Mouse (Mus musculus): ENCODE data around the gene Pum2. TPM values are rescaled to one million over a fixed set of nuclear protein-coding genes. Genes with fewer than 3 reads are reported as not detected.
"Not testable (repeated sequence)": the region's sequence is repeated elsewhere in the genome, so short reads cannot be mapped to it uniquely, and the experiment has no call there.

The Pum2 gene
- polyA plus RNA-seq, 1 experiment from 2014 or later: 43.0 TPM

- WGBS: 67% methylated on average over 3 of the region's 3 CpGs
- H3K36me3 ChIP-seq; H3K9me3 ChIP-seq; H3K27ac ChIP-seq; H3K27me3 ChIP-seq; H3K9ac ChIP-seq; H3K4me1 ChIP-seq; ATAC-seq (ENCODE audit: insufficient number of reproducible peaks, low FRiP score, low TSS enrichment, low read depth); H3K4me2 ChIP-seq; H3K4me3 ChIP-seq: not testable (repeated sequence)
These were observed 23.9 kb upstream of the Pum2 start for GRCm38 (mm10) chr12:8650027-8650426.

- WGBS: 80% methylated on average over 4 of the region's 4 CpGs
- ATAC-seq (ENCODE audit: insufficient number of reproducible peaks, low FRiP score, low TSS enrichment, low read depth): no peak
- H3K9ac ChIP-seq: no peak overlapping the region
These were observed 17.3 kb upstream of the Pum2 start for GRCm38 (mm10) chr12:8656596-8656995.

GRCm38 (mm10) chr12:8657116-8657515, 16.8 kb upstream of the Pum2 start:
- Histone ChIP-seq H3K9me3 (no peaks in the 10 kb centered on the region), H3K27me3 (no peaks in the 10 kb centered on the region), H3K4me2 (no peak overlapping the region), H3K36me3 (no peaks in the 10 kb centered on the region), H3K4me1 (no peaks in the 10 kb centered on the region), H3K27ac (no peak overlapping the region), H3K4me3 (no peak overlapping the region), H3K9ac (no peak overlapping the region)
- ATAC-seq (ENCODE audit: insufficient number of reproducible peaks, low FRiP score, low TSS enrichment, low read depth): no peak
- WGBS: 69% methylated on average over 10 of the region's 10 CpGs

More at GRCm38 (mm10) chr12:8656596-8656995, 17.3 kb upstream of the Pum2 start:
- Histone ChIP-seq H3K4me1 (no peaks in the 10 kb centered on the region), H3K27ac (no peak overlapping the region), H3K9me3 (no peaks in the 10 kb centered on the region), H3K4me2 (no peak overlapping the region), H3K27me3 (no peaks in the 10 kb centered on the region), H3K4me3 (no peak overlapping the region), H3K36me3 (no peaks in the 10 kb centered on the region)

- Histone ChIP-seq H3K36me3 (no peaks in the 10 kb centered on the region), H3K27ac (no peak overlapping the region), H3K4me1 (no peaks in the 10 kb centered on the region), H3K4me3 (no peak overlapping the region), H3K9ac (no peak overlapping the region), H3K4me2 (no peak overlapping the region), H3K27me3 (no peaks in the 10 kb centered on the region), H3K9me3 (no peaks in the 10 kb centered on the region)
- ATAC-seq (ENCODE audit: insufficient number of reproducible peaks, low FRiP score, low TSS enrichment, low read depth): no peak
- 84% methylated on average over 6 of the region's 6 CpGs for WGBS
These were observed 16.1 kb upstream of the Pum2 start for GRCm38 (mm10) chr12:8657629-8658366.

- H3K4me3 ChIP-seq: no peak overlapping the region
- H3K27ac ChIP-seq: no peak overlapping the region
- no peaks in the 10 kb centered on the region for H3K4me1 ChIP-seq
- no peak overlapping the region for H3K4me2 ChIP-seq
- no peaks in the 10 kb centered on the region for H3K36me3 ChIP-seq
- H3K9me3 ChIP-seq: no peaks in the 10 kb centered on the region
- 83% methylated on average over 15 of the region's 15 CpGs for WGBS
- ATAC-seq (ENCODE audit: insufficient number of reproducible peaks, low FRiP score, low TSS enrichment, low read depth): no peak
- H3K27me3 ChIP-seq: no peaks in the 10 kb centered on the region
- no peak overlapping the region for H3K9ac ChIP-seq
These were observed 14.3 kb upstream of the Pum2 start for GRCm38 (mm10) chr12:8659406-8660279.

- H3K4me3 ChIP-seq: no peak overlapping the region
- H3K4me1 ChIP-seq: no peaks in the 10 kb centered on the region
- H3K27ac ChIP-seq: no peak overlapping the region
- WGBS: 50% methylated on average over 3 of the region's 3 CpGs
- H3K9me3 ChIP-seq: no peaks in the 10 kb centered on the region
- ATAC-seq (ENCODE audit: insufficient number of reproducible peaks, low FRiP score, low TSS enrichment, low read depth): no peak
- H3K36me3 ChIP-seq: no peaks in the 10 kb centered on the region
- H3K4me2 ChIP-seq: no peak overlapping the region
- H3K9ac ChIP-seq: no peak overlapping the region
- H3K27me3 ChIP-seq: no peaks in the 10 kb centered on the region
These were observed 12.2 kb upstream of the Pum2 start for GRCm38 (mm10) chr12:8661747-8662146.

- Histone ChIP-seq H3K4me1 (no peaks in the 10 kb centered on the region), H3K4me2 (no peak overlapping the region), H3K36me3 (no peaks in the 10 kb centered on the region), H3K4me3 (no peak overlapping the region), H3K27me3 (no peaks in the 10 kb centered on the region), H3K27ac (no peak overlapping the region), H3K9ac (no peak overlapping the region), H3K9me3 (no peaks in the 10 kb centered on the region)
- WGBS: 25% methylated on average over 2 of the region's 2 CpGs
- no peak for ATAC-seq (ENCODE audit: insufficient number of reproducible peaks, low FRiP score, low TSS enrichment, low read depth)
These were observed 11.8 kb upstream of the Pum2 start for GRCm38 (mm10) chr12:8662175-8662574.

- ATAC-seq (ENCODE audit: insufficient number of reproducible peaks, low FRiP score, low TSS enrichment, low read depth): no peak
- Histone ChIP-seq H3K4me1 (no peaks in the 10 kb centered on the region), H3K9ac (no peak overlapping the region), H3K4me3 (no peak overlapping the region), H3K4me2 (no peak overlapping the region), H3K9me3 (no peaks in the 10 kb centered on the region), H3K27ac (no peak overlapping the region), H3K27me3 (no peaks in the 10 kb centered on the region), H3K36me3 (no peaks in the 10 kb centered on the region)
- 80% methylated on average over 4 of the region's 4 CpGs for WGBS
These were observed 11.2 kb upstream of the Pum2 start for GRCm38 (mm10) chr12:8662721-8663120.

- Histone ChIP-seq H3K27ac (no peak overlapping the region), H3K4me2 (no peak overlapping the region), H3K36me3 (no peaks in the 10 kb centered on the region), H3K9ac (no peak overlapping the region), H3K4me3 (no peak overlapping the region), H3K4me1 (no peaks in the 10 kb centered on the region), H3K27me3 (no peaks in the 10 kb centered on the region), H3K9me3 (no peaks in the 10 kb centered on the region)
- no peak for ATAC-seq (ENCODE audit: insufficient number of reproducible peaks, low FRiP score, low TSS enrichment, low read depth)
- WGBS: 83% methylated on average over 4 of the region's 4 CpGs
These were observed 6.3 kb upstream of the Pum2 start for GRCm38 (mm10) chr12:8667473-8668255.

GRCm38 (mm10) chr12:8669421-8669820, 4.5 kb upstream of the Pum2 start:
- Histone ChIP-seq H3K9me3 (no peaks in the 10 kb centered on the region), H3K27me3 (no peaks in the 10 kb centered on the region), H3K27ac (no peak overlapping the region), H3K36me3 (no peaks in the 10 kb centered on the region), H3K4me1 (peaks cover 7% of the 10 kb centered on the region), H3K4me3 (no peak overlapping the region), H3K9ac (no peak overlapping the region), H3K4me2 (no peak overlapping the region)
- no peak for ATAC-seq (ENCODE audit: insufficient number of reproducible peaks, low FRiP score, low TSS enrichment, low read depth)
- WGBS: 79% methylated on average over 4 of the region's 4 CpGs

GRCm38 (mm10) chr12:8669846-8670245, 4.1 kb upstream of the Pum2 start:
- Histone ChIP-seq H3K4me1 (peaks cover 7% of the 10 kb centered on the region), H3K9me3 (no peaks in the 10 kb centered on the region), H3K27ac (no peak overlapping the region), H3K9ac (no peak overlapping the region), H3K36me3 (no peaks in the 10 kb centered on the region), H3K4me3 (no peak overlapping the region), H3K27me3 (no peaks in the 10 kb centered on the region), H3K4me2 (no peak overlapping the region)
- no peak for ATAC-seq (ENCODE audit: insufficient number of reproducible peaks, low FRiP score, low TSS enrichment, low read depth)
- 58% methylated on average over 3 of the region's 3 CpGs for WGBS
